Mouse (Mus musculus): Measurements from ENCODE around the gene Htr5b. TPM values are rescaled to one million over a fixed set of nuclear protein-coding genes. Genes with fewer than 3 reads are reported as not detected.

Gene Htr5b
- polyA plus RNA-seq, 1 experiment from 2014 or later: not detected

- Histone ChIP-seq H3K4me2 (replicated peaks; ENCODE audit: low read depth) (no peak overlapping the region), H3K4me1 (replicated peaks; ENCODE audit: control insufficient read depth, insufficient read depth, low read length) (no peaks in the 10 kb centered on the region), H3K27me3 (replicated peaks; ENCODE audit: control insufficient read depth, insufficient read depth, low read length) (no peaks in the 10 kb centered on the region), H3K27ac (ENCODE audit: low read depth, low read length) (no peak overlapping the region), H3K4me3 (ENCODE audit: low read depth, low read length) (no peak overlapping the region), H3K9me3 (ENCODE audit: control insufficient read depth) (no peaks in the 10 kb centered on the region), H3K36me3 (ENCODE audit: control insufficient read depth, insufficient read depth) (peaks cover 36% of the 10 kb centered on the region), H3K9ac (ENCODE audit: low read depth, low read length) (no peak overlapping the region)
- ATAC-seq: no peak
- 85% methylated on average over 16 of the region's 16 CpGs for WGBS
- no peak for TF ChIP-seq CTCF (IDR thresholded peaks at IDR 0.05; ENCODE audit: low read depth)
Observed at GRCm38 (mm10) chr1:121550801-121551456, 22.7 kb upstream of the Htr5b start.

GRCm38 (mm10) chr1:121549456-121549855 lies 21.2 kb upstream of the Htr5b start:
- no peak for ATAC-seq
- no peak overlapping the region for H3K9ac ChIP-seq (ENCODE audit: low read depth, low read length)
- H3K27ac ChIP-seq (ENCODE audit: low read depth, low read length): no peak overlapping the region
- no peak overlapping the region for H3K4me3 ChIP-seq (ENCODE audit: low read depth, low read length)
- H3K4me1 ChIP-seq (replicated peaks; ENCODE audit: control insufficient read depth, insufficient read depth, low read length): no peaks in the 10 kb centered on the region
- 80% methylated on average over 4 of the region's 4 CpGs for WGBS
- peaks cover 21% of the 10 kb centered on the region; the same call in 1 of the 2 replicates for H3K36me3 ChIP-seq (ENCODE audit: control insufficient read depth, insufficient read depth)
- H3K27me3 ChIP-seq (replicated peaks; ENCODE audit: control insufficient read depth, insufficient read depth, low read length): no peaks in the 10 kb centered on the region
- no peaks in the 10 kb centered on the region for H3K9me3 ChIP-seq (ENCODE audit: control insufficient read depth)
- no peak overlapping the region for H3K4me2 ChIP-seq (replicated peaks; ENCODE audit: low read depth)
- peak; percentile 61 for TF ChIP-seq CTCF (IDR thresholded peaks at IDR 0.05; ENCODE audit: low read depth)

DNA sequence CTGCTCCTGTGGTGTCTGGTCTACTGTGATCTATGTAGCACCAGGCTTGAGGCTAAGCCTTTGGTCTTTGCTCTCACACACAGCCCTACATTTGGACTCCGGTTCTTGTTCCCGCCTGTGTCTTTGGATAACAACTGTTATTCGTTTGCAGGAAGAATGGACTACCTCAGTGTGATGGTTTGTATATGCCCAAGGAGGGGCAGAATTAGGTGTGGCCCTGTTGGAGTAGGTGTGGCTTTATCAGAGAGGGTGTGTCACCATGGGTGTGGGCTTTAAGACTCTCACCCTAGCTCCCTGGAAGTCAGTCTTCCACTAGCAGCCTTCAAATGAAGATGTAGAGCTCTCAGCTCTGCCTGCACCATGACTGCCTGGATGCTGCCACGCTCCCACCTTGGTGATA lies 20.4 kb upstream of the Htr5b start:
- H3K4me2 ChIP-seq (replicated peaks; ENCODE audit: low read depth): no peak overlapping the region
- no peaks in the 10 kb centered on the region for H3K4me1 ChIP-seq (replicated peaks; ENCODE audit: control insufficient read depth, insufficient read depth, low read length)
- ATAC-seq: no peak
- no peak overlapping the region for H3K9ac ChIP-seq (ENCODE audit: low read depth, low read length)
- H3K27me3 ChIP-seq (replicated peaks; ENCODE audit: control insufficient read depth, insufficient read depth, low read length): no peaks in the 10 kb centered on the region
- WGBS: 90% methylated on average over 4 of the region's 4 CpGs
- TF ChIP-seq CTCF (IDR thresholded peaks at IDR 0.05; ENCODE audit: low read depth): no peak
- no peak overlapping the region for H3K27ac ChIP-seq (ENCODE audit: low read depth, low read length)
- no peak overlapping the region for H3K4me3 ChIP-seq (ENCODE audit: low read depth, low read length)
- peaks cover 15% of the 10 kb centered on the region; the same call in 1 of the 2 replicates for H3K36me3 ChIP-seq (ENCODE audit: control insufficient read depth, insufficient read depth)
- no peaks in the 10 kb centered on the region for H3K9me3 ChIP-seq (ENCODE audit: control insufficient read depth)

- Histone ChIP-seq H3K4me3 (ENCODE audit: low read depth, low read length) (no peak overlapping the region), H3K9me3 (ENCODE audit: control insufficient read depth) (no peaks in the 10 kb centered on the region), H3K4me1 (replicated peaks; ENCODE audit: control insufficient read depth, insufficient read depth, low read length) (no peaks in the 10 kb centered on the region), H3K27me3 (replicated peaks; ENCODE audit: control insufficient read depth, insufficient read depth, low read length) (no peaks in the 10 kb centered on the region), H3K36me3 (ENCODE audit: control insufficient read depth, insufficient read depth) (peaks cover 6% of the 10 kb centered on the region; the same call in 1 of the 2 replicates), H3K27ac (ENCODE audit: low read depth, low read length) (no peak overlapping the region), H3K9ac (ENCODE audit: low read depth, low read length) (no peak overlapping the region), H3K4me2 (replicated peaks; ENCODE audit: low read depth) (no peak overlapping the region)
- no peak for ATAC-seq
- 78% methylated on average over 2 of the region's 2 CpGs for WGBS
- no peak for TF ChIP-seq CTCF (IDR thresholded peaks at IDR 0.05; ENCODE audit: low read depth)
Observed at GRCm38 (mm10) chr1:121546844-121547243, 18.6 kb upstream of the Htr5b start.

- H3K9ac ChIP-seq (ENCODE audit: low read depth, low read length): no peak overlapping the region
- H3K27ac ChIP-seq (ENCODE audit: low read depth, low read length): no peak overlapping the region
- H3K9me3 ChIP-seq (ENCODE audit: control insufficient read depth): no peaks in the 10 kb centered on the region
- 47% methylated on average over 8 of the region's 8 CpGs for WGBS
- H3K36me3 ChIP-seq (ENCODE audit: control insufficient read depth, insufficient read depth): no peaks in the 10 kb centered on the region
- no peak overlapping the region for H3K4me3 ChIP-seq (ENCODE audit: low read depth, low read length)
- no peak for TF ChIP-seq CTCF (IDR thresholded peaks at IDR 0.05; ENCODE audit: low read depth)
- H3K4me2 ChIP-seq (replicated peaks; ENCODE audit: low read depth): no peak overlapping the region
- H3K27me3 ChIP-seq (replicated peaks; ENCODE audit: control insufficient read depth, insufficient read depth, low read length): no peaks in the 10 kb centered on the region
- no peaks in the 10 kb centered on the region for H3K4me1 ChIP-seq (replicated peaks; ENCODE audit: control insufficient read depth, insufficient read depth, low read length)
- ATAC-seq: no peak
Observed at GRCm38 (mm10) chr1:121540361-121540760, 12.1 kb upstream of the Htr5b start.

GRCm38 (mm10) chr1:121531439-121531838 lies 3.2 kb upstream of the Htr5b start:
- H3K9ac ChIP-seq (ENCODE audit: low read depth, low read length): no peak overlapping the region
- 70% methylated on average over 7 of the region's 7 CpGs for WGBS

More at GRCm38 (mm10) chr1:121531439-121531838, 3.2 kb upstream of the Htr5b start:
- TF ChIP-seq CTCF (IDR thresholded peaks at IDR 0.05; ENCODE audit: low read depth): no peak
- no peak overlapping the region for H3K27ac ChIP-seq (ENCODE audit: low read depth, low read length)
- H3K9me3 ChIP-seq (ENCODE audit: control insufficient read depth): no peaks in the 10 kb centered on the region
- no peak overlapping the region for H3K4me3 ChIP-seq (ENCODE audit: low read depth, low read length)
- peaks cover 23% of the 10 kb centered on the region for H3K27me3 ChIP-seq (replicated peaks; ENCODE audit: control insufficient read depth, insufficient read depth, low read length)
- H3K4me1 ChIP-seq (replicated peaks; ENCODE audit: control insufficient read depth, insufficient read depth, low read length): no peaks in the 10 kb centered on the region
- no peak overlapping the region for H3K4me2 ChIP-seq (replicated peaks; ENCODE audit: low read depth)
- no peak for ATAC-seq
- no peaks in the 10 kb centered on the region for H3K36me3 ChIP-seq (ENCODE audit: control insufficient read depth, insufficient read depth)

All from intestine, postnatal 0 days (tissue).